ENCODE assay signal across 8 mouse cellular contexts in the genomic region with DNA sequence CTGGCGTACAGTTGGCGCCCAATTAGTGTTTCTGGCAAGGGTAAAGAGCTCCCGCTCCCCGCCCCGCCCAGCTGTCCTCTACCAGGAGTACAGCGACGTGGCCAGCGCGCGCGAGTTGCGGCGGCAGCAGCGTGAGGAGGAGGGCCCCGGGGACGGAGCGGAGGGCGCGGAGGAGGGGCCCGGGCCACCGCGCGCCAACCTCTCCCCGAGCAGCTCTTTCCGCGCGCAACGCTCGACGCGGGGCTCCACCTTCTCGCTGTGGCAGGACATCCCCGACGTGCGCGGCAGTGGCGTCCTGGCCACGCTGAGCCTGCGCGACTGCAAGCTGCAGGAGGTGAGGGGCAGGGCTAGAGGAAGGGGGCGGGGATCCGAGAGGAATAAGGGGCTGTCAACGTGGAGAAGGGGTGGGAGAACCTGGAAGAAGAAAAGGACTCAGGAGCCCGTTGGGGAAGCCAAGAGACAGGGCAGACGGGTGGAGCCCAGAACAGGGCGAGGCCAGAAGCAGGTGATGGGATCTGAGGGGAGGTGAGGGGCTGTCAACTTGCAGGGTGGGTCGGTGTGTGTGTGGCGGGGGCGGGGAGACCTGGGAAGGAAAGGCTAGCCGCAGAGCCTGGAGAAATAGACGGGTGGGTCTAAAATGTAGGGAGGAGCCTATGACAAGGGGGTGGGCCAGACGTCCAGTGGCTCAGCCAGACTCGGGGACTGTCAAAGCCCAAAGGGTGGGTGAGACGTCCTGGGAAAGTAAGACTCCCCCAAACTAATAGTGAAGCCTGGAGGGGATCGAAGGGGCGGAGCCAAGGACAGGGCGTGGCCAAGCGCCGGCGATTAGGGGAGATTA. TPM values are rescaled to one million over a fixed set of nuclear protein-coding genes. Genes with fewer than 3 reads are reported as not detected.
A peak's percentile ranks its signal among the peaks of the same experiment; 100 is the strongest.
DNase-seq lines count a peak whose midpoint lies in the region; ATAC-seq lines count a peak whose summit lies in the region.

No protein-coding gene starts in this region.

- H3K4me1 ChIP-seq in forebrain, embryonic 15.5 days = peaks cover 46% of the 10 kb centered on the region
- peaks cover 36% of the 10 kb centered on the region for H3K4me1 ChIP-seq in midbrain, embryonic 15.5 days

- peak overlapping the region; percentile 62 for H3K4me2 ChIP-seq in forebrain, embryonic 15.5 days (replicated peaks)
- peak overlapping the region; percentile 53 for H3K4me2 ChIP-seq in midbrain, embryonic 15.5 days

- H3K9ac ChIP-seq in forebrain, embryonic 15.5 days (replicated peaks) = peak overlapping the region; percentile 41; the same call in 1 of the 2 replicates
- no peak overlapping the region for H3K9ac ChIP-seq in midbrain, embryonic 15.5 days

- DNase-seq in cerebellum, postnatal 25 days = peak; percentile 26 to 39
- DNase-seq in cerebellum, adult 9-11 months = no peak
- peak; percentile 81 for DNase-seq in ES-CJ7 (ENCODE audit: low read depth, low spot score)
- DNase-seq in kidney, postnatal 14 days = peak; percentile 59

- no peaks in the 10 kb centered on the region for H3K36me3 ChIP-seq in forebrain, embryonic 15.5 days
- H3K36me3 ChIP-seq in midbrain, embryonic 15.5 days (replicated peaks) = no peaks in the 10 kb centered on the region

- WGBS in forebrain, embryonic 15.5 days = 1% methylated on average over 60 of the region's 60 CpGs
- WGBS in midbrain, embryonic 15.5 days = 1% methylated on average over 58 of the region's 60 CpGs

- no peak overlapping the region for H3K27ac ChIP-seq in forebrain, embryonic 15.5 days (replicated peaks)
- no peak overlapping the region for H3K27ac ChIP-seq in midbrain, embryonic 15.5 days

- ATAC-seq in forebrain, embryonic 15.5 days (replicated peaks) = 0 out of 2 replicates have a peak, but pooled peaks have one; percentile 20
- 0 out of 2 replicates have a peak, but pooled peaks have one; percentile 12 for ATAC-seq in midbrain, embryonic 15.5 days (replicated peaks)
- no peak for ATAC-seq in megakaryocyte-erythroid progenitor cell, adult 5-6 weeks (replicated peaks; ENCODE audit: low FRiP score, low TSS enrichment, poor library complexity, severe bottlenecking)
- ATAC-seq in CD4-positive, CD25-positive, alpha-beta regulatory T cell, adult 4 months = no peak

- no peaks in the 10 kb centered on the region for H3K9me3 ChIP-seq in forebrain, embryonic 15.5 days
- no peaks in the 10 kb centered on the region for H3K9me3 ChIP-seq in midbrain, embryonic 15.5 days

- H3K4me3 ChIP-seq in forebrain, embryonic 15.5 days = peak overlapping the region; percentile 43
- peak overlapping the region; percentile 34 for H3K4me3 ChIP-seq in midbrain, embryonic 15.5 days

- H3K27me3 ChIP-seq in forebrain, embryonic 15.5 days = peaks cover 38% of the 10 kb centered on the region
- H3K27me3 ChIP-seq in midbrain, embryonic 15.5 days (replicated peaks) = peaks cover 46% of the 10 kb centered on the region

RNA-seq across cellular contexts. Expression of a gene that starts 8.7 kb away (rescaled TPM):
- 1.3 TPM in 2 replicates for polyA plus RNA-seq in forebrain, embryonic 15.5 days (2015; fragmentation: Nextera tagmentation; extraction: Ambion mirVana)
- 1.0 and 1.7 TPM in 2 replicates for polyA plus RNA-seq in midbrain, embryonic 15.5 days (2015; fragmentation: Nextera tagmentation; extraction: Ambion mirVana)
- not detected in 2 replicates for total RNA-seq in megakaryocyte-erythroid progenitor cell, adult 5-6 weeks (2014; fragmentation: Nextera tagmentation)
- not detected in 2 replicates for total RNA-seq in megakaryocyte-erythroid progenitor cell, adult 5-6 weeks (2017)
- polyA plus RNA-seq in CD4-positive, CD25-positive, alpha-beta regulatory T cell, adult 4 months (2017; shearing (Covaris generic)) = not detected

RNA-seq across cellular contexts. Expression of a gene that starts 34.2 kb away (rescaled TPM):
- polyA plus RNA-seq in forebrain, embryonic 15.5 days (2015; fragmentation: Nextera tagmentation; extraction: Ambion mirVana) = 8.4 and 10.9 TPM in 2 replicates
- 8.7 and 9.9 TPM in 2 replicates for polyA plus RNA-seq in midbrain, embryonic 15.5 days (2015; fragmentation: Nextera tagmentation; extraction: Ambion mirVana)
- total RNA-seq in megakaryocyte-erythroid progenitor cell, adult 5-6 weeks (2014; fragmentation: Nextera tagmentation) = 0.81 and 10.9 TPM in 2 replicates
- total RNA-seq in megakaryocyte-erythroid progenitor cell, adult 5-6 weeks (2017) = 3.2 TPM in 1 of 2 replicates, not detected in the other
- 1 to 10 TPM; 3.0 to 4.7 TPM for polyA plus RNA-seq in CD4-positive, CD25-positive, alpha-beta regulatory T cell, adult 4 months (2017; shearing (Covaris generic))

RNA-seq across cellular contexts. Expression of a gene that starts 53.0 kb away (rescaled TPM):
- 1.0 and 1.1 TPM in 2 replicates for polyA plus RNA-seq in forebrain, embryonic 15.5 days (2015; fragmentation: Nextera tagmentation; extraction: Ambion mirVana)
- 1.6 and 1.7 TPM in 2 replicates for polyA plus RNA-seq in midbrain, embryonic 15.5 days (2015; fragmentation: Nextera tagmentation; extraction: Ambion mirVana)
- 0.30 and 1.2 TPM in 2 replicates for total RNA-seq in megakaryocyte-erythroid progenitor cell, adult 5-6 weeks (2014; fragmentation: Nextera tagmentation)
- not detected in 2 replicates for total RNA-seq in megakaryocyte-erythroid progenitor cell, adult 5-6 weeks (2017)
- under 1 TPM in 1 of 2 experiments, not detected in 1; 0.34 TPM for polyA plus RNA-seq in CD4-positive, CD25-positive, alpha-beta regulatory T cell, adult 4 months (2017; shearing (Covaris generic))

Comparison
In these comparisons a context has a peak if more than half of its experiments do, and no peak if none do; other contexts are left out.
1. ATAC-seq: peak in forebrain, embryonic 15.5 days (single experiment) and midbrain, embryonic 15.5 days (single experiment); none in megakaryocyte-erythroid progenitor cell, adult 5-6 weeks (single experiment) and CD4-positive, CD25-positive, alpha-beta regulatory T cell, adult 4 months (single experiment).